Mouse (Mus musculus): Measurements from ENCODE around the gene Nup98.

The Nup98 gene

DNA sequence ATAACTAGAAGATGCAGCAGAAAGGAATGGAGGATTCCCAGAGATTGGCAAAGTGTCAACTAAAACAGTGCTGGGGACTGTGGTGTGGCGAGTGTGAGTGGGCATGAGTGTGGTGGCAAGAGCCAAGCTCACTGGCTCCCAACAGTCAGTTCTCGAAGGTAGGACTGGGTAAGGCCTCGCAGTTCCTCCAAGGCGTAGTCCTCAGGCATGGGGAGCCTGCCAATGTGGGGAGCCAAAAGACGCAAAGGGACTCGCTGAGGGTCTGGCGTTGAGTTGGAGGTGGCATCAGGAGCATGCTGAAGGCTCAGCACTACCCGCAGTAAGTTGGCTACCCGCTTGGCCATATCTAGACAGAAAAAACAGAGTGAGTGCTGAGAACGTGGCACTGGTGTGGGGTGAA lies 89.7 kb downstream of the Nup98 start:
- DNase-seq (ENCODE audit: extremely low spot score, low spot score) = no peak

DNA sequence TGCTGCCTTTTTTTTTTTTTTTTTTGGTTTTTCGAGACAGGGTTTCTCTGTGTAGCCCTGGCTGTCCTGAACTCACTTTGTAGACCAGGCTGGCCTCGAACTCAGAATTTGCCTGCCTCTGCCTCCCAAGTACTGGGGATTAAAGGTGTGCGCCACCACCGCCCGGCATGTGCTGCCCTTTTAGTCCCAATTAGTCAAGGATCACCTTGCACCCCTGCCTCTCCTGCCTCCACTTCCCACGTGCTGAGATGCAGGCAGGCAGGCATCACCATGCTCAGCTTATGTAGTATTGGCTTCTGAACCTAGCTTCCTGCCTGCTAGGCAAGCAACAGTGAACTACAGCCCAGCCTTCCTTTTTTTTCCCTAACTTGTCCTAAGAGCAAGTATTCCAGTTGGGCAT lies 92.6 kb downstream of the Nup98 start:
- no peak for DNase-seq (ENCODE audit: extremely low spot score, low spot score)

DNA sequence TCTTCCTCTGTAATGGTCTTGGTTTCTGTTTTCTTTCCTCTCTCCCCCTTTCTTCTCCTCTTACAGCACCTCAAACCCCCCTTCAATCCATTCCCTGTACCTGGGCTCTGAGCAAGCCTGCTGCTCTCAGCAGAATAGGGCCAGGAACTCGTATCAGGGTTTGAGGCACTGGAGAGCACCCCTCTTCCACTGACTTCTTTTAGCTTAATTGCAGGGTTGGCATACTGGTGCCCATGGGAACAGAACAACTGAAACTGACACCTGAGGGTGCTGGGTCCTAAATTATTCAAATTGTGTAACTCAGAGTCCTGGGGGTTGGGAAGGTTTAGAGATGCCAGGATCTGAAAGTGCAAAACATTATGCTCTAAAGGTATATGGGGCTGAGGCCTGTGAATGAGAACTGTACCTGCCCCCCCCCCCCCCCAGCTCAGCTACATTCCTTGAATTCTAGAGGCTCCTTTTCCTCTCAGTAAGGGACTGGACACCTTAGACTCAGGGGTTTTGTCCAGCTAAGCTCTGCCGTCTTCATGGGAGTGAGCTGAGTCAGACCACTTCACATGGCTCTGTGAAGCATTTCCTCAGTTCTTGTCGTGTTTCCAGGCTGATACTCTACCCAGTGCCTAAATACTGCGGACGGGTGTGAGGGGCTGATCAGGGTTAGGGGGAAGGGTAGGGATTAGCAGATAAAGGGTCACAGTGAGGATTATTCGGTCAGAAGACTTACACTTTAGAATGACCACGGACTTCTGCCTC lies 93.2 kb downstream of the Nup98 start, which contains the start of gene Chrna10:
Chrna10 (minus strand) TSS at position 250 of the 753 bp plus-strand sequence.
- DNase-seq (ENCODE audit: extremely low spot score, low spot score) = no peak

DNA sequence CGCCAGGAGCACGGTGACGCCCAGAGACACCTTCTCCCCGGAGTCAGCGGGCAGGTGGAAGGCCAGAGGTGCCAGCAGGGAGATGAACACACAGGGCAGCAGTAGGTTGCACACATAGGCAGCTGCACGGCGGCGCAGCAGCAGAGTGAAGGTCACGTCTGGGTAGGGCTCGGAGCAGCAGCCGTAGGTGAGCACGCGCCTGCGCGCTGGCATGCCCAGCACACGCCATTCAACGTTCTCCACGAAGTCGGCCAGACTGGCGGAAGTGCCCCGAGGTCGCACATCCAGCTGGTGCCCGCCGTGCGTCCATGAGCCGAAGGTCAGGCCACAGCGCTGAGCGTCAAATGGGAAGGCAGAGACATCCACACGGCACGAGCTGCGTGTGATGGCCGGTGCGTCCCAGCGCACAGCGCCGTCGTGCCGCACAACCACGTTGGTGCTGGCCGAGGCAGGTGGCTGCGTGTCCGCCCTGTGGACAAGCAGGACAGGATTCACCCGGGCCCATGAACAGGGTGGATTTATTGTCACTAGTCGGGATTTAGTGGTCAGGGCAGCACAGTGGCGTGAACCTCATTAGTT lies 96.7 kb downstream of the Nup98 start:
- no peak for DNase-seq (ENCODE audit: extremely low spot score, low spot score)

DNA sequence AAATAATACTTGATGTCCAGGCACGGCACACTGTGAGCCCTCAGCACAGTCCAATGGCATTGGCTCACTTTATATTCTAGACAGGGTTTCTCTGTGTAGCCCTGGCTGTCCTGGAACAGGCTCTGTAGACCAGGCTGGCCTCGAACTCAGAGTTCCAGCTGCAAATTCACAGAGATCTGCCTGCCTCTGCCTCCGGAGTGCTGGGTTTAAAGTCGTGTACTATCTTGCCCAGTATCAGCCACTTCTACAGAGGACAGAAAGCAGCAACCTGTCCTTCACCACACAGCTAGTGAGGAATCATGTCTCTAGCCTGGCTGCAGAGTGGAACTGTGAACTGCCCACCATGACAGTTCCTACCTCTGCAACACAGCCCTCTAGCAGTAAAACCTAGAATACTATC lies 100.2 kb downstream of the Nup98 start:
- DNase-seq (ENCODE audit: extremely low spot score, low spot score) = no peak

DNA sequence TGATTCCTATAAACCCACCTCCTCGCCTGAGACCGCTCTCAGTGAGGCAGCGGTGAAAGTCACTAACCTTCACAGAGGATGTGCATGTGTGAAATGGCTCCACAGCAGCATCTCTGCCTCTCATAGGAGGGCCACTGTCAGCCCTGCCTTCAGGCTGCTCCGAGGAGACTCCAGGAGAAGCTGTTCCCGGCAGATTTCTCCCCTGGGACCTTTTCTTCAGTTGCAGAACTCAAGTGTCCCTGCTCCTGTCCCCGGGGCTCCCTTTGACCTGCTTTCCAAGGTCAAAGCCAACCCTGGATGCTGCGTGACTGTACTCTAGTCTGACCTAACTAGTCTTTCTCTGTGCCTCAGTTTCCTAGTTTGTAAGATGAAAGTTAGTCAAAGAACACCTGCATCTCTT lies 100.8 kb downstream of the Nup98 start, which contains the start of gene Art5:
Art5 (minus strand) TSS at position 319 of the 400 bp plus-strand sequence.
- DNase-seq (ENCODE audit: extremely low spot score, low spot score) = no peak

DNA sequence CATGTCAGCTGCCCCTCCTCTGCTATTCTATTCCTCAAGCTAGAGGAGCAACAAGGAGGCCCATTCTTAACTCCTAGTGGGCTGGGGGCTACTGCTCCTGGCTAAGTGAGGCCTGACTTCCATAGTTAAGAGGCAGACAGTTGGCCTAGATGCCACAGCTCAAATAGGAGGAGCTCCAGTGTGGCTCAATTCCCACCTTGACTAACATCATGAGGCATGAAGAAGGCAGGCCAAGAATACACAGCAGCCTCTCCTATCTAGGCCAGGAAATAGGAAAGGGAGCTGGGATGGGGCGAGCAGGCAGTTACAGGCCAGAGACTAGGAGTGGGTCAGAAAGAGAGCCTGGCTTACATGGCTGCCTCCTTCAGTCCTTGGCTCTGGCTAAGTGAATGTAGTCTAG lies 101.8 kb downstream of the Nup98 start:
- DNase-seq (ENCODE audit: extremely low spot score, low spot score) = no peak

DNA sequence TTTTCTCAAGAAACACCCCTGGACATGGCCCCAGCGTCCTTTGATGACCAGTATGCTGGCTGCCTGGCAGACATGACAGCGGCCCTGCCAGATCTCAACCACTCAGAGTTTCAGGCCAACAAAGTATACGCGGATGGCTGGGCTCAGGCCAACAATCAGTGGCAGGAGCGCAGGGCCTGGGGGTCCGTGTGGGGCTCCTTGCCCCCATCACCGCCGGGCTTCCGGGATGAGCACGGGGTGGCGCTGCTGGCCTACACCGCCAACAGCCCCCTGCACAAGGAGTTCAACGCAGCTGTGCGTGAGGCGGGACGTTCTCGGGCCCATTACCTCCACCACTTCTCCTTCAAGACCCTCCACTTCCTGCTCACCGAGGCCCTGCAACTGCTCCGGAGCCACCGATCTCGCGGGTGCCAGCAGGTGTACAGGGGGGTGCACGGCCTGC lies 103.3 kb downstream of the Nup98 start:
- peak; percentile 40 for DNase-seq (ENCODE audit: extremely low spot score, low spot score)

DNA sequence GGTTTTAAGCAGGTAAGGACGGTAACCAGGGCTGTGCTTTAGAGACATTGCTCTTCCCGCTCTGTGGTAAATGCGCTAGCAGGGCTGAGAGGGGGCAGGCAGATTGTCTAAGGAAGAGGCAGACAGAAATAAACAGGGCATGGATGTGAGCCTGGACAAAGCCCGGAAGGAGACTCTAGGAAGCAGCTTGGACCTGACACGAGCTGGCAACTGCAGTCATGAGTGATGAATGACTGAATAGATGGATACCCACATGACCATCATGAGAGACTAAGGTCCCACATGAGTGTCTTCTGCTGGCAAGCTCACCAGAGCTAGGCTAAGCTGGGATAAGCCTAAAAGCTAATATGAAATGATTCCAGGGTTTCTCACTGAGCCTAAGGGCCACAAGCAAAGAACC lies 105.8 kb downstream of the Nup98 start:
- no peak for DNase-seq (ENCODE audit: extremely low spot score, low spot score)

DNA sequence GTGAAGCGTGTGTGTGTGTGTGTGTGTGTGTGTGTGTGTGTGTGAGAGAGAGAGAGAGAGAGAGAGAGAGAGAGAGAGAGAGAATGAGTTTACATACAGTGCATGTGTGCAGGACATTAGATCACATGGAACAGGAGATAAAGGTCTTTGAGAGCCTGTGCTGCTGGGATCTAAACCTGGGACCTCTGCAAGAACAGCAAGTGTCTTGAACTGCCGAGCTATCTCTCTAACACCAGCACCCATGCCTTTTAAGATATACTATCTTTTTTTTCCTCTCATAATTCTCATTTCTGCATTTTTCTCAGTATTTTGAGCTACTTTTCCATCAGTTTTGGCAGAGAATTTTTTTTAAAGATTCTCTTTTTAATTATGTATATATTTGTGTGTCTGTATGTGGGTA lies 106.4 kb downstream of the Nup98 start:
- no peak for DNase-seq (ENCODE audit: extremely low spot score, low spot score)

DNA sequence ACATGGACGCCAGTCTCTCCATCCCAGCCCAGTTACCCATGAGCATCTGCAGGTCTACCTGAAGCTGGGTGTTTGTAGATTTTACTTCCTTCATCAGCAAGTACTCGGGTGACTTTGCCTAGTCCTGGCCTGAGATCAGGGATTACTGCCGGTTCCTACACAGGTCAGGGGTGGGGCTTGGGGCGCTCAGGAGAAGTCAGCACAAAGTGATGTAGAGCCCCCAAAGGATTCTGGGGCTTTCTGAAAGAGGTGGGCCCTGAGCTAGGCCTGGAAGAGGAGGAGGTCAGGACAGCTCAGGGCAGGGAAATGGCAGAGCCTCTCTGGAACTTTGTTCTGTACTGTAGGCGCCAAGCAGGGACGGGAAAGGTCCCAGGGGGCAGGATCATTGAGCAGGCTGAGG lies 107.3 kb downstream of the Nup98 start:
- DNase-seq (ENCODE audit: extremely low spot score, low spot score) = no peak

DNA sequence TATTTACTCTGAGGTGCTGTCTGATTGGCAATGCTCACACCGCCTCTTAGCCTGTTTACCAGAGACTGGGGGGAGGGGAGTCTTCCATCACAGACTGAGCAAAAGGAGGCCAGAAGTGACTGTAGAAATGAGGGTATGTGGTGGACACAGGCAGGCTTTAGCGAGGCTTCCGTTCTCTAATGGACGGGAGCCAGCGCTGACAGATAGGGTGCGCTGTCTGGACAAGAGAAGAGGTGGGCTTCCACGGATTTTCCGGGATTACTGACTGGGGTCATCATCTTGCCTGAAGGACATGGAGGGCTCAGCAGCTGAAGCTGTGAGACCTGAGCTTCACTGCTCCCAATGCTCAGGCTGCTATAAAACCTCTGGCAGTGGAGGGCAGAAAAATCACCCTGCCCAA lies 107.7 kb downstream of the Nup98 start:
- DNase-seq (ENCODE audit: extremely low spot score, low spot score) = no peak

DNA sequence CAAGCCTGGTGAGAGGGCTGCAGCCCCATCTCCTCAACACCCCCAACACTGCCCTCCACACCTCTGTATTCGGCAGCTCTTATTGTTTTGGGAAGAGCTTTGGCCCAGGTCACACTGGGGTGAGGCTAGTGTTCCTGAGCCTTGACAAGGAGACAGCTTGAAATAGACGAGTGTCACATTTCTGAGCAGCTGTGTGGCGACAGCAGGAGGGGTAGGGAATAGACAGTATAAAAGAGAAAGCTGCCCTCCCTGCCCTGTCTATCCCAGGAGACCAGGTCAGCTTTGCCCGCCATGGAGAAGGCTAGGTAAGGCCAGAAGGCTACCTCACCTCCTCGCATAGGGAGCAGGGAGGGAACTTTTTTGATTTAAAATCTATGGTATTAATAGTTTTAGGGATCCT lies 108.5 kb downstream of the Nup98 start, which contains the start of gene Art1:
Art1 (plus strand) TSS at position 257 of the 400 bp plus-strand sequence.
- no peak for DNase-seq (ENCODE audit: extremely low spot score, low spot score)

DNA sequence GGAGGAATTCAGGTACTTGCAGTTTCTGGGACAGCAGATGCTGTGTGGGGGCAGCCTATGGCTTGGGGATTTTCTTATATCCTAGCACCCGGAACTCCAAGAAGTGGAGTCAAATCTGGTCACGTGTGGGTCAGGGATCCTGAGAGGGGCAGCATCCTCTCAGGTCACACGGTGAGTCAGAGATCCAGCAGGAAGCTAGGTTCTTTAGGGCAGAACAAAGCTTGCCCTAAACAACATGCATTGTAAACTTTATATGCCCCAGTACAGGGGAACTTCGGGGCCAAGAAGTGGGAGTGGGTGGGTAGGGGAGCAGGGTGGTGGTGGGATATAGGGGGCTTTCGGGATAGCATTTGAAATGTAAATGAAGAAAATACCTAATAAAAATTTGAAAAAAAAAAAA lies 109.1 kb downstream of the Nup98 start:
- DNase-seq (ENCODE audit: extremely low spot score, low spot score) = no peak

DNA sequence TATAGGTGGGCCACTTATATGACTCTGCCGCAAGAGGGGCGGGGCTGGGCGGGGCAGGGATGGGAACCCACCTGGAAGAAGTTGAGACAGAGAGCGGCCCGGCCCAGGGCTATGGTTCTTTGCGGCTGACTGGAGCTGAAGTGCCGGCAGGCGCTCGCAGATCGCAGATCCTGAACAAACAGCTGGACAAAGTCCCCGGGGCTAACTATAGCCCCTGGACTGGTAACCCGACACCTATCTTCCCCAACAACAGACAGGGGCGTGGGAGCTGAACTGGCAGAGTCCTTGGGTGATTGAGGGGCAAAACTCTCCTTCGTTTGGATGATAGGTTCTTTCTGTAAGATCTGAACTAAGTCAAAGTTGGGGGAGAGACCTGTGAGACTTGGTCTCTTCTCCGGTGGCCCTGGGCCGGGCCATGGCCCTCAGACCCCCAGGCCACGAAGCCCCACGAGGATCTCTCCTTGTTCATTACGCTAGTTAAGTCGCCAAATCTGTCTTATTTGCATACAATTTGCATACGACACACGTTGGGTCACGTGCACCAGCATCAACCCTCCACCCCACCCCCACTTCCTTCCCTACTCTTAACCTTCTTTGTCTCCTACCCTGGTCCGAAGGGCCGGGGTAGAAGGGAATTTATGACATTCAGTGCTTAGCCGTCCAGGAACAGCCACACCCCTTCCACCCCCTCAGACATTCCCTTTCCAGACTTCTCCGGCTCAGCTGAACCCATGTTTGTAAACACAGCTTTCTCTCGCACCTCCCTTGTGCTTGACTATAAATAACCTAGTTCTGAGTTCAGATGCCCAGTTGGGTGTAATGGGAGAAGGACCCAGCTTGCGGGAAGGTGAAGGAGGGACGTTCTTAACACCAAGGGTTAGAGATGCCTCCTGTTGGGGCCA lies 110.0 kb downstream of the Nup98 start:
- DNase-seq (ENCODE audit: extremely low spot score, low spot score) = peak; percentile 64

DNA sequence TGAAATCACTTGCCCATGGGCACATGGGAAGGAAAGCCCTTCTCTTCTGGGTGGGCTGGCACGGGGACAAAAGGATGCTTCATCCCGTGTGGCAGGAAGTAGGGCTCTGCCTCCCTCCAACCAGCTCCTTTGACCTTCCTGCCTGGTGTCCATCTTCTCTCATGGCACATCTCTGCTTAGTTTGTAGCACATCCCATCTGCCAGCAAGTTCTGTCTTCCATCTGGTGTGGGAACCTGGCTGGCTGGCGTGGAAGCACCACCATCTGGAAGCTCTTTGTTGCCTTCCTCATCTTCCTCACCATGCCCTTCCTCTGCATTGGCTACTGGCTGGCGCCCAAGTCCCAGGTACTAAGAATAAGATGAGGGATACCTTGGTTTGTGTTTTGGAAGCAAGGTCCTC lies 122.6 kb downstream of the Nup98 start:
- no peak for DNase-seq (ENCODE audit: extremely low spot score, low spot score)

DNA sequence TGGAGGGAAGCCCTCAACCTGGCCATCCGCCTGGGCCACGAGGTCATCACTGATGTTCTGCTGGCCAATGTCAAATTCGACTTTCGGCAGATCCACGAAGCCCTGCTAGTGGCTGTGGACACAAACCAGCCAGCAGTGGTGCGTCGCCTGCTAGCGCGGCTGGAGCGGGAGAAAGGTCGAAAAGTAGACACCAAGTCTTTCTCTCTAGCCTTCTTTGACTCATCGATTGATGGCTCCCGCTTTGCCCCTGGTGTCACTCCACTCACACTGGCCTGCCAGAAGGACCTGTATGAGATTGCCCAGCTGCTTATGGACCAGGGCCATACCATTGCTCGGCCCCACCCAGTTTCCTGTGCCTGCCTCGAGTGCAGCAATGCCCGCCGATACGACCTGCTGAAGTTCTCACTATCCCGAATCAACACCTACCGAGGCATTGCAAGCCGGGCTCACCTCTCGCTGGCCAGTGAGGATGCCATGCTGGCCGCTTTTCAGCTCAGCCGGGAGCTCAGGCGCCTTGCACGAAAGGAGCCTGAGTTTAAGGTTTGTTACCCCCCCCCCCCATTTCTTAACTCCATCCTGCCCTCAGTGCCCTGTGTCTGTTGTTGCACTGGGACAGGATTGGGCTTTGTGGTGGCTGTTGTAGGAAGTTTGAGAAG lies 125.8 kb downstream of the Nup98 start:
- DNase-seq (ENCODE audit: extremely low spot score, low spot score) = no peak

DNA sequence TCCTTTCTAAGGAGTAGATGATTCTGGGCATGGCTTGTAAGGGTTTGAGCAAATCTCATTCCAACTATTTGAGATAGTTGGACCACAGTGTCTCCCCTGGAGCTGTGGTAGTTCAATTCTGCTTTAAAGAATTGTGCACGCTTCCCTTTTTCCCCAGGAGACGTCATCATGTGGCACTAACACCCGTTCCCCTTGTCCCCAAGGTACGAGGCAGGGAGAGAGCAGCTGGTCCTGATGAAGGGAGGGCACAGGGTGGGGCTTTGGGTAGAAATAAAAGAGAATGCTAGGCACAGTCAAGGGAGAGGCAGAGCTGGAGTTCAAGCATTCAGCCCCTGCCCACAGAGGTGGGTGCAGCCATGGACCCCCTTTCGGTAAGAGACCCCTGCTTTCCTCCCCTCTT lies 127.2 kb downstream of the Nup98 start, which contains the start of gene Trpc2:
Trpc2 (plus strand) TSS at position 301 of the 400 bp plus-strand sequence.
- no peak for DNase-seq (ENCODE audit: extremely low spot score, low spot score)

DNA sequence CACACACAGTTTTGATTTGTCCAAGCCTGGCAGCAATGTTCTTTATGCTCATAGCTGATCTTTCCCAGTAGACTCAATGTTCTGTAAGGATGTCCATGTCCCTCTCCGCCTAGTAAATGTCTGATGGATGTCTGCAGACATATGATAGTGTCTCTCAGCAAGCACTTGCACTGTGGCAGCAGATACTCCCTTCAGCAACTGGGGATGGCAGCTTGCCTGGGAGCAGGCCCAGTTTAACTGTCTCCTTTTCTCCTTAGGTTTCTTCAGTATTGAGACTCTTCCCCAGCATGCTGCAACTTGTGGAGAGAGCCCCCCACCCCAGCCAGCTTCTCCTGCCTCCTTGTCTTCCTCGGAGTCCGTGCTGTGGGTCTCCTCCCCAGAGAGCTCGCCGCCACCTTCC lies 128.2 kb downstream of the Nup98 start:
- DNase-seq (ENCODE audit: extremely low spot score, low spot score) = no peak

DNA sequence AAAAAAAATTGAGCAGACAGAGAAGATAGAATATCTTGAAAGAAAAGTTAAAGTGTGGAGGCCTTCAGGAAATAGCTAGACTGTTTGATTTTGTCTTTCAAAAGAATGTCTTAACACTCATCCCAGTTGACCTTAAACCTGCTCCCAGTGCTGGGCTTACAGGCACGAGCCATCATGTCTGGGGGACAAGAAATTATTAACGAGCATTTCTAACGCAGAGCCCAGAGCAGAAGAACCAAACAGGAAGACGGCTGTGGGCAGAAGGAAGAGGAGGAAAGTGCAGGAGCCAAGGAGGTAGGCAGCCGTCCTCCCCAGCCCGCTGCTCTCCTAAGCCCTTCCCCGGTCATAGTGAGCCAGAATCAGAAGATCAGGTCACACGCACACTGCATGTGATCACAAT lies 129.7 kb downstream of the Nup98 start:
- DNase-seq (ENCODE audit: extremely low spot score, low spot score) = no peak

DNA sequence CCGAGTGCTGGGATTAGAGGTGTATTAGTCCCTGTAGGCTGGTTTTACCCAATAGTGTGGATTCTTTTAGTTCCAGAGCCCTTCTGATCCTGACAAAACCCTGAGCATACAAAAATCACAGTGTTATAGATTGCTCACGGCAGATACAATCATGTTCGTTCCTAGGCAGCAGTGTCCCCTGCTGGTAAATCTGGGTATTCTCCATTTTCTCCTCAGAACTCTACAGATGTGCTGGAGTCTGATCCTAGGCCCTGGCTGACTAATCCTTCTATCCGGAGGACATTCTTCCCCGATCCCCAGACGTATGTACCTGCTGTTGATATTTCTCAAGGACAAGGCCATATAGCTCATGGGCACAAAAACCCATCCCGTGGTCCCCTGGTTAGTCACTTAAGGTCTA lies 131.5 kb downstream of the Nup98 start:
- DNase-seq (ENCODE audit: extremely low spot score, low spot score) = no peak
